Mouse (Mus musculus) layer of hippocampus, adult 9-11 months (tissue): ENCODE measurements at regions not wholly inside any gene's neighbourhood (a gene's known extent, or its start where the extent isn't known, plus 50 kb on each side); places are given as distances from the start of the nearest gene placed in this dataset.

ENCODE experiments used
- DNase-seq: peaks from one replicate; pipeline ENCODE4 v3.0.0; 2022

DNA sequence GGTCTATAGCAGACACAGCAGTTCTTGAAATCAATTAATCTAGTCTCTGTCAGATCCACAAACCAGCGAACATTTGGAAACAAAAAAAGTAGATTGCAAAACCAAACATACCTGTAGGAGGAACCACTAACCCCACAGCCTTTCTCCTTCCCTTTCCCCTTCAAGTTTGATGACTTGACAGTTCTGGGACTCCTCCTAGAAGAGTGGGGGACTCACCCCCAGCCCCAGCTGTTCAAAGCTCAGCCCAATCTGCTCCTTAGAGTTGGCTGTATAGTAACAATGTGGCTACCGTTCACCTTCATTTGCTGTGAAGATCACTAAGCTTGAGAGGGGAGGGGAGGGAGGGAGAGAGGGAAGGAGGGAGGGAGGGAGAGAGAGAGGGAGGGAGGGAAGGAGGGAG lies 259.3 kb downstream of the Gm11361 start:
- DNase-seq: no peak

DNA sequence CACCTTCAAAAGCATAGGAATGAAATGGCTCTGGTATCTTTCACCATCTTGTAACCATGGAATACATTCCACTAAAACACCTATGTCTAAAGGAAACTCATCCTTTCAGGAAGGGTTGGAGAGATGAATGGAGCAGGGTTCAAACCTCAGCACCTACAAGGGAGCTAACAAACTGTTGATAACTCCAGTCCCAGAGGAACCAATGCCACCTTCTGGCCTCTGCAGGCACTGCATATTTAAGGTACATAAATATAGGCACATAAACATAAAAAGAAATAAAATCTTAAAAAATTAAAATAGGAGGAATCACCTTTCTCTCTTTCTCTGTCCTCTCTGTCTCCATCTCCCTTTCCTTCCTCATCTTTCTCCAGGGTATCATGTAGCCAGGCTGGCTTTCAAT lies 256.9 kb downstream of the Gm11361 start:
- no peak for DNase-seq

DNA sequence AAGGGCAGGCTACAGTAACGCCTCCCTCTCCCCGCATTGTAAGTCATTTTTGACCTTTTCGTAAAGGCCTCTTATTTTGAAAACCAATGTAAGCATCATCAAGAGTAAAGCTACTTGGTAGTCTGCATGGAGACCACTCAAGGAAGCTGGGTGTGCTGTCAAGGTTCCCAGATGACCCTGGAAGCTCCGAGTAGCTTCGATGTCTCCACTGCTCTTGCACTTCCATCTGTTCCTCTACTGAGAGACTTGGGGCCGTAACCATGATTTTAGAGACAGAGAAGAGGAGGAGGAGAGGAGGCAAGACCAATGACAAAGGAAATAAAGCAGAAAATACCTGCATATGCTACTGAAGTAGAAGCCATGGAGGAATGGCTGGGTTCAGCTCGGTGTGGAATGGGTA lies 256.0 kb downstream of the Gm11361 start:
- DNase-seq: no peak

DNA sequence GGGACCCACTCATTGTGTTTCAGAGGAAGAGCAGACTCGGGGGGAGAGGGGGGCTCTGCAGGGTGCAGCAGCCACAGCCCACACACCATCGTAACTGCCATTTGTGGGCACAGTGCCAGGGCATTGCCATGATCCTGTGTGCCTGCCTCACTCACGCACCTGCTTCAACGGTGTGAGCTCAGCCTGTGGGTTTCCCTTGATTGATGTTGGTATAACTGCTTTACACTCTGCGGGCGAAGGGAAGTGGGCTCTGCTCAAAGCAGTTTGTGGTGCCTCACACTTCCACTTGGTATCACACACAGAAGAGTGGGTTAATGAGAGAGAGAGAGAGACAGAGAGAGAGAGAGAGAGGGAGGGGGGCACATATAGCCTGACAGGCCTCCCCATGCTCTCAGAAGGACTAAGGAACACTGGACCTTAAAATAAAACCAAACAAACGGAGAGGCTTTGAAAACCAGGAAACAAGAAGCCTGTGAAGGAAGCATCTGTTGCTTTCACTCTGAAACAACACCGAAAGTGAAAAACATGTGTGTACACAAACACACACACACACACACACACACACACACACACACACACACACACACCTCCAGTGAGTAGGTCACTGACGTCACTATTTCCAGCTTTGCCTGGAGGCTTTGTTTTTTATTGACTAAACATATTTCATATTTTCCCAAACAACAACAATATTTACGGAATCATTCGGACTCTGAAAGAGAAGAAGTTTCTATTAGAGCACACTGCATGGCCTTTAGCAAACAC lies 255.4 kb downstream of the Gm11361 start:
- peak; percentile 30 for DNase-seq

DNA sequence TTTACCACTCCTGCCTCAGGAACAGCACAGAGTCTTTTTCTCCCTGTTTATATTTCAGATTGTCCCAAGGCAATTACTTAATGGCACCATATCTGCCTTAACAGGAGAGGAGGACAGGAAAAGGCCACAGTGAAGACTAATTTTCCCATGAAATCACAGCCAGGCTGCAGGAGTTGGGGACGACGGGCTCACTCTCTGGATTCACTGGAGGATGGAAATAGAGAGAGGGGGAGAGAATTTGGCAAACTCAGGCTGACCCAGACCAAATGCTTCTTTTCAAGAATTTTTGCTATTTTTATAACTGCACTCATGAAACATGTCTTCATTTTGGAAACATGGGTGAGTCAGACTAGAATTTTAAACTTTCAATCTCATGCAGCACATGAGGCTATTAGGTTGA lies 250.9 kb downstream of the Gm11361 start:
- no peak for DNase-seq

DNA sequence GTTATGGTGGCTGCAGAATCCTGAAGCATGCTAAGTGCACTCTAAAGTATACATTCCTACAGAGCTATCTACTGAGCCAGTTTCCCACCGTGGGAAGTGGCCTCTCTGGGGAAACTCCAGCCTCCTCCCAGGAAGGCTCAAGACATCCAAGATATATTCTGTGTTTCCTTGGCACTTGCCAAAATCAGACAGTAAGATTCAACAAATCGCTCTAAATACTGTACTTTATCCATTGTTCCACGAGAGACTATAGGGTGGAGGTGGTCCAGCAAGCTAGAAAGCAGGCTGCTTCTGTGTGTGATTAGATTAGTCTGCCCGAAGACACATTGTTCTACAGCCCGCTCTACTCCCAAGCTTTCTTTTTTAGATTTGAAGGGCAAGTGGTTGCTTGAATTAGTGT lies 250.5 kb downstream of the Gm11361 start:
- no peak for DNase-seq

DNA sequence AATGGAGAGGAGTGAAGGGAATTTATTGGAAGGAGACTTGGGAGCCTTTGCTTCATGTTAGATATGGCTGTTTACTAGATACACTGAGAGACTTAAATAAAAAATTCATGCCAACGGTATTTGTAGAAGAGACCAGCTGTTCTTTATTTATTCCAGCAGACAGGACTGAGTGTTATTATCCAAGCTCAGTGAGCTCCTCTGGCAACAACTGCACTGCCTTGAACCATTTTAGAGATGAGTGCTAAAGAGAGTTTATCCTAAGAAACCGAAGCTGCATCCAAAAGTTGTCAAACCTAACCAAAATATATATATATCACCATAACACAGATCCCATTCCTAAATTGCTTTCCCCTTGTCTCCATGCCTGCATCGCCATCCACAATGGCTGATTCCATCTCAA lies 247.0 kb downstream of the Gm11361 start:
- no peak for DNase-seq

DNA sequence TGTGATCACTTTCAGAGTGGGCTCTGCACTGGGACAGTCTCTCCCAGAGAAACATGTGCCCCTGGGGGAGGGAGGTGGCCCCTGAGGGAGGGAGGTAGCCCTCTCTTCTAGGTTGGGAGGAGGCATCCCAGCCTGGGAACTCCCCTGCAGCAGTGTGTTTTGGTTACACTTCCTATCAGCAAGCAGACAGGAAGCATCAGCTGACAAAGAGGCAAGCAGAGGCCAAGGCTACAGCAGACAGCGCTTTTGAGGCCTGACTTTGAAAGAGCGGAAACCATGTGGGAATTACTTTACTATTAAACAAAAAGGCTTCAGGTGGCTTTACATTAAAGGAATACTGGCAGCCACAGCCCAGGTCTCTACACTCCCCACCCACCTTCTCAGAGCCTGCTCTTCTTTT lies 244.8 kb downstream of the Gm11361 start:
- DNase-seq: peak; percentile 40

DNA sequence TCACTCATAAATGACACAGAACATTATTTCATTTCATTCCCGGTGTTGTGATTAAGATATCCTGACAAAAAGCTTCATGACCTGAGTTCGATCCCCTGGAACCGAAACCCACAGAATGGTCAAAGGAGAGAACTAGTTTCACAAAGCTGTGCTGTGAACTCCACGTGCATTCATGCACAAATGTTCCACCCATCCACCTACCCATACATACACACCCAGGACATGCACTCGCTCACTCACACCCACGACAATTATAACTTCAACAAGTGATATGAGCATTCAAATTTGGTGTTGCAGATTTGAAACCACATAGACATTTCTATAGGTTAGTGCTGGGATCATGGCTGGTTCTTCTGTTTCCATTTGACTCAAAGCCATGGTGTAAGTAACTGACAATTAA lies 243.4 kb downstream of the Gm11361 start:
- no peak for DNase-seq

DNA sequence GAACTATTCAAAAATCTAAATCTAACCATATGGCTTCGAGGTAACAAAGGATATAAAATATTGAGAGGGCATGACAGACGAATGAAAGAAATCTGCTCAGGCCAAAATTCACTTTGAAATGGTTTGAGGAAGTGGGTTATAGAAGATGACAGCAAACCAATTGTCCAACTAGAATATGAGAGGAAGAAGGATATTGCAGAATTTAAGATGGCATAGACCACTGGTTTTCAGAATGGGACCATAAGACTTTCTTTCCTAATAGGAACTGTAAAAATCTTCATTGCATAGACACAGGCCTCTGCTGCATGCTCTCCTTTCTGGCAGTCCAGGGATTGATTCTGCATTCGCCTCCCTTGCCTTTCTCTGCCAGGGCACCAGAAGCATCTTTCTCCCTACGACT lies 240.2 kb downstream of the Gm11361 start:
- no peak for DNase-seq

DNA sequence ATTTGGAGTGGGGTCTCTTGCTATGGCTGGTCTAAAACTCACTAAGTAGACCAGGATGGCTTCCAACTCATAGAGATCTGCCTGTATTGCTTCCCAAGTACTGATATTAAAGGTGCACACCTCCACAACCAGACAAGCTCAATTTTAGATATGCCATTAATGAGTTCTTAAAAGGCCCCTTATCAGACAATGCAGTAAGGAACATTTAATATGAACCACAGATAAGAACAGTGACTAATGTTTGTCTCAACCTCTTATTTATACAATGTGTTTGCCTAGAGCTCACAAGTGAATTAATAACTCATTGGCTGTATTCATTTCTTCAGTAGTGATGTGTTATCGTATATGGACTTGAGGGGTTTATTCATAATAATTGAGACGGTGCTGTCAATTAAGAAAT lies 234.7 kb downstream of the Gm11361 start:
- DNase-seq: no peak

DNA sequence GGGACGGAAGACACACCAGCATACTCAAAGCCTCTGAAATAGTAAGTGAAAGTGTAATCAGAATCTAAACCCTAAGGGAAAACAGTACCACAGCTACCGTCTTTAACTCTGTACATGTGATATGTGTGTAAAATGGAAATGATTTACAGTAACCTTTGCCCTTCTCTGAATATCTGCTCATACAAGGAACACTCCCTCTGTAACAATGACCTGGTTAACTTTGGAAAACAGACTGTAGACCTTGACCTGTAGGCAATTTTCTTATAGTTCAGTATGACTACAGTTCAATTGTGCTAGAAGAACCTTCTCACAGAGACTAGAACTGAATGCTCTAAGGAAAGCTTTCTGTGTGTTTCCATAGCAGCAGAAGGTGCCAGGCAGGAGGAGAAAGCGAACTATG lies 226.4 kb downstream of the Gm11361 start:
- DNase-seq: no peak

DNA sequence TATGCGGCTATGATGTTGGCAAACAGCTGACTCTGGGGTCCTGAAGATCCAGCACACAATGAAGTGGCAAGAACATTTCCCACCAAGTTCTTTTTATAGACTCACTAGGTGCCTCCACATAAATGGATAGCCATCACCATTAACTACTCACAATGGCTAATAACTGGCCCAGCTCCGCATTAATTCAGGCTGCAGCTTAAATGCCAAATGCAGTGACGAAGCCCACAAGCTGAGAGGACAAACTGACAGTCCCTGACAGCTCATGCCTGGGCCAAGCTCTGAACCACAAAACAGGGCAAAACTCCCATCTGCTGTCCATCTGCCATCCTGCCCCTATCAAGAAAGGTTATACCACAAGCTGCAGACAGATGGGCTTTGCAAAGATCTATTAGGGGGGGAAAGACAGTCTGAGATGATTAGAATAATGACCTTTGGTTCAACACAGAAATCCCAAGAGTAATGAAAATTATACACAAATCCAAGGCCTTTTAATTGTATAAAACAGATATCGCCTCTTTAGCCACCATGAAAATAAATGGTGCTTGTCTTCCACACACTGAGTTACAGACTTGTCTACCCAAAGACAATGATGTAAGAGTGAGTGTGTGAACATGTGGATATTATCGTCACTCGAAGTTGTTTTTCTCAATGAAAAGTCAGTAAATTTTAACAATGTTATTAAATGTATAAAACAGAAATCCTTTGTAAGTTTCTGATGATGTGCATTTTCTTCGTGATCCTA lies 224.1 kb downstream of the Gm11361 start:
- no peak for DNase-seq

DNA sequence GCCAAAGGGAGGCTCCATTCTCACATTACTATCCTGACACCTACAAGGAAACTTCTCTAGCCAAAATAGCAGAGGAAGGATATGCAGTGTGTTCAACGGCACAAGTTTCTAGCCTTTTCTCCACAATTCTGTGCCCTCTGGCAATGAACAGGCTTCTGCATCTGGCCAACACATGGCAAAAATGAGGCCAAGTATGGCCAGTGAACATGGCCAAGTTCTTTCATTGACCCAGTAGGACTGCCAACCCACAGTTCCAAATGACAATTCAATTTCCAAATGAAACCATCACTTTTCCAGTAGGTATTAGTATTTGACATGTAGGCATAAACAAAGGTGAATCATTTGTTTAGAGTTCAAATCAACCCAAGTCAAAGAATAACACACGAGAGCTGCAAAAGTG lies 208.8 kb downstream of the Gm11361 start:
- no peak for DNase-seq

DNA sequence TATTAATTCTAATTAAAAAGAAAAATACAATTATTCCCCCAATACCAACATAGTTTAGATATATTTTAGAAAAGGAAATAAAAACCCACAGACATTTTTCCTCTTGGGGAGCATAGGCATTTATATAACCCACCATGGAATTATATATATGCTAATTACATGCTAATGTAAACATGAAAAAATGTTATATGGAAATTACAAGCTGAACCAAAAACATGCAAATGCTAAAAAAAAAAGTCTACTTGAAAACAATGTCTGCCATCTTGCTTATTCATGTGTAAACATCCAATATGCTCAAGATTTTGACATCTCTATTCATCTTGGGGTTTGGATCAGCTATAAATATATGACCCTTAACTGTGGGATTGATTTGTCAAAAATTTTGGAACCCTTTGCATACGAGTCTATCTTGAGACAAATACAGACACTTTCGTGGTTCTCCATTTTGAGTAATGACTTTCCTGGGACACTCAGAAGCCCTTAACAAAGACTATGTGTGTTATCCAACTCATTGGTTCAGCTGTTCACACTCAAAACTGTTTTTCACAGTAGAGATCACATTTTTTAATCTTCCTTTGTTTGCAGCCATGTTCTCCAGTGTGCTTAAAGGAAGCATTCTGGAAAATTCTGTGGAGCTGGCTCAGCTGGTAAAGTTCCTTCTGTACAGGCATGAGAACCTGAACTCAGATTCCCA lies 208.0 kb downstream of the Gm11361 start:
- no peak for DNase-seq

DNA sequence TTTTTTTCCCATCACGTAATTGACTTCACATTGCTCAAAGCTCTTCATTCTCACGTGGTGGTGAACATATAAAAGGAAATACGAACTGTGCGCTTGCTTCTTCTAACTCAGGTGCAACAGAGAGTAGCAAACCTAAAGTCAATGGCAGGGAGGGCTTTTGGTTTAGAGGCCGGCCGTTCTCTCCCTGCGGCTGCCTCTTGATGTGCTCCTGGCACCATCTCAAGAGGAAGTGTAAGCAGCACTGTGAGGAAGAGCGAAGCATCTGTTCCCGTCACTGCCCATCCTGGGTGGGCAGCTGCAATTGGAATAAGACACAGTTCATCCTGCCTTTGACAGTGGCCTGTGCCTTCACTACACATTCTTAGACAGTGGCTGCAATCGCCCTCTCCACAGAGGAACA lies 204.0 kb downstream of the Gm11361 start:
- no peak for DNase-seq

DNA sequence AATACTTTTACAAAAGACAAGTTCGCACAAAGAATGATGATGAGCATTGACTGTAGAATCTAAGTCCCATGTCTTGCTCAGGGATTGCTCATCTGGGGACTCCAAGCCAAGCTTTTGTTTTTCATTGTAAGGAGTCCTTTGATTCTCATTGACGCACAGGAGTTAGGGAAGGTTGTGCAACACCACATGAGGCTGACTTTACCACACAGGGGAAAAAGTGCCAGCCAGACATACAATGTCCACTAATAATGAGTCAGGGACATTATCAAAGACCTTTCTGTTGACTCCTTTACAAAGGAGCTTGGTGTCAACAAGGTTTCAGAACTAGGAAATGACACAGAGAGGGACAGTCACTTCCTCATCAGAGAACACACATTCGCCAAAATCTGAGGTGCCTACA lies 200.1 kb downstream of the Gm11361 start:
- DNase-seq: peak; percentile 18

DNA sequence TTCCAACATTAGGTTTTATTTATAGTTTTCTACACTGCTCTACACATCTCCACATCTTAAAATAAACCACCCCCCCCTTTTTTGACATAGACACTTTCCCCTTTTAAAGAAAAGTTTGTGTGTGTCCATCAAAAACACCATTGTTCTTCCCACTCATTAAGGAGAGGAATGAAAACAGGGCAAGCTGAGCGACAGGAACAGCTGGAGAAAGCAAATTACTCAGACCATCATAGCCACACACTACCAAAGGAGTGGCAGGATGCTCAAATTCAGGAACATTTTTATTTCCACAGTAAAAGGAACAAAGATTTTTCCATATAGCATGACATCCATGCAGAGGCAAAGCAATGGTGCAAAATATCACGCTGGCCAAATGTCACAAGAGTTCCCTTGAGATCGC lies 198.6 kb downstream of the Gm11361 start:
- DNase-seq: no peak

DNA sequence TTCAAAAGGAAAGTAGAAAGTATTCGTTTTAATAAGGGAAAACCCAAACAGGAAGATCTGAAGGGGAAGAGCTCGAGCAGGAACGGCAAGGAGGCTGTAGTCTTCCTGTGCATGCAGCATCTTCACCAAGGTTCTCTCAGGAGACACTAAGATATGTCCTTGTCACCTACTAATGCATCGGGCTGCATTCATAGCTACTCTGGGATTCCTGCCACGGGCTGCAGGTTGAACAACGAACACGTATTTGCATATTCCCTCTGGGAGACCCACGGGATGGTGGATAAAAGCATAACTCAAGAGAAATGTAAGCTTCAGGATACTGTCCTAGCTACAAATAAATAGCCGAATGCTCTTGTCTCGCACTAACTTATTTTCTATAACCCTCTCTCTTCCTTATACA lies 197.7 kb downstream of the Gm11361 start:
- DNase-seq: no peak

DNA sequence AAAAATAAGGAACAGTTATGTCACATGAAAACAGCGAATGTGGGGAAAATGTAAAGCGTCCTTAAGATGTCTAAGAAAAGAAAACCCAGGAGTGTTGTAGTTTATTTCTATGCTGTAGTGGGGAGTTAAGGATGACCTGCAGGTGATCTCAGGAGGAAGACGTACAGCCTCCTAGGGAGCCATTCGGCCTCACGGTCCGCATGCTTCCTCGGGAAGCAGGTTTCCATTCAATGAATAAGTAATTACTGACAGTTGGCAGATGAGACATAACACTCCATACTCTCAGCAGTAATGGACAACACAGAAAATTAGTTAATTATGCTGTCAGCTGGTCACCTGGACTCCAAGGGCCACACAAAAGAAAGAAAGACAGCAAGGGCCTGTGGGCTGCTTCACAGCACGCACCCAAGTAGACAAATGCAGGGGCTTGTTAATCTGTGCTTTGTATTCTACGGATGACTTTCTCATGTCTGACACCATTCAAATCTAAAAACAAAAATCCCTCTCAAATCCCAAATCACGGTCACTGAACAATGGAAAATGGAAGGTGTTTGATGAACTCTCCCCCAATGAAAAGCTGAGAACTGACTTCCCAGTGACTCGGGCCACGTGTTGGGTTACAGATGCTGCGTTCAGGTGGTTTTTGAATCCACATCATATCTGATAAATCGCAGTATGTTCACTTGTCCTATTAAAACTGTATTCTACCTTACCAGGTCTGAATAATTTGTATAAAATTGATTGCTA lies 193.5 kb downstream of the Gm11361 start:
- no peak for DNase-seq

DNA sequence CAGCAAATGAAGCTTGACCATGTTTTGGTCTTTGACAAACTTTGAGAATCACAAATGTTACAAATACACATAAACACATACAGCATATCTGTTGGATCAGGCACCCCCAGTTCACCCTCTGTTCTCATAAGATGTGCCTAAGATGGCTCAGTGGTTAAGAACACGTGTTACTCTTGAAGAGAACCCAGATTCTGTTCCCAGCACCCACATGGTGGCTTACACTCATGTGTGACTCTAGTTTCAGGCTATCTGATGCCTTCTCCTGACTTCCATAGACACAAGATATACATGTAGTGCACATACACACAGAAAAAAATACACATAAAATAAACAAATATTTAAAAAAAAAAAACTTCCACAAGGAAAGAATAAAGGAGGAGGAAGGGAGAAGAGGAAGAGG lies 191.7 kb downstream of the Gm11361 start:
- DNase-seq: no peak

DNA sequence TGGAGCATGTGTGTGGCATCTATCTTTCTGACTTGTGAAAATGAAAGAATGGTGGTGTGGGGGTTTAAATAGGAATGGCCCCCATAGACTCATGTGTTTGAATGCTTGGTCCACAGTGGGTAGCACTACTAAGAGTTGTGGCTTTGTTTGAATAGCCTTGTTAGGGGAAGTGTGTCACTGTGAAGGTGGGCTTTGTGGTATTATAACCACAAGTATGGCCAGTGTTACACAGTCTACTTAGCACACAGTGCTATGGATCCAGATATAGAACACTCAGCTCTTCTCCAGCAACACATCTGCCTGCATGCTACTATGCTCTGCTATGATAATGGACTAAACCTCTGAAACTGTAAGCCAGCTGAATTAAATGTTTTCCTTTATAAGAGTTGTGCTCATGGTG lies 184.9 kb downstream of the Gm11361 start:
- DNase-seq: no peak

DNA sequence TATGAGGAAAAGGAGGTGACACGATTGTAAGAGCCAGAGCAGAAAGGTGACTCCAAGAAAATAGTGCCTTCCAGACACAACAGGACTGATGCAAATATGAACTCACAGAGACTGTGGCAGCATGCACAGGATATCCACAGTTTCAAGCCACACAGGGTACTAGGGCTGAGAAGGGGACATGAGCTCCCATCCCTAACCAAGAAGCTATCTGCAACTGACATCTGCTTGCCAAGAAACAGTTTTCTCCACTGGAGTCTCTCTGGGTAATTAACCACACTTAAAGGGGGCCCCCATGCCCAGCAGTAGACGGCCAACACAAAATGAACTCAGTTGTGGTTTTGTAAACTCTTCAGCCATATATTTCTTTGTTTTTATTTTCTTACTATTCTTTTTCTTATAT lies 176.1 kb downstream of the Gm11361 start:
- no peak for DNase-seq
